Mouse (Mus musculus): Measurements from ENCODE around the gene Smug1.

Gene Smug1

DNA sequence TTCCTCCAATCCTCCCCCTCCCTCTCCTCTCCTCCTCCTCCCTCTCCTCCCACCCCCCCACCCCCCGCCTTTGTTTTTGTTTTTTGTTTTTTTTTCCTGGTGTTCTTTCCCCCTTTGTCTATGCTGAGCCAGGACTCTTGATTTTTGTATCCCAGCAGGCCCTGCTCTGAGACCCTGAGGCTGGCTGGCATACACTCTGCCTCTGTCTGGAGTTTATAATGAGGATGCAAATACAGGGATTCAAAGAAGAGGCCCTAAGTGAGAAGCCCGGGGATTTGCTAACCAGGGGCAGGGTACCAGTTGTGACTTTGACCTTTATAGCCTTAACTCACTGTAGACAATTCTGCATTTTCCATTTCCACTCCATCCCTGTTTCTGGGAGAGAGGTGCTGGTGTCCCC lies 60.7 kb downstream of the Smug1 start:
- DNase-seq (ENCODE audit: extremely low spot score, low spot score) = no peak

Data from neural tube, embryonic 10.5 days (tissue).